Mouse (Mus musculus): ENCODE data around the gene Atp8b4.

DNA sequence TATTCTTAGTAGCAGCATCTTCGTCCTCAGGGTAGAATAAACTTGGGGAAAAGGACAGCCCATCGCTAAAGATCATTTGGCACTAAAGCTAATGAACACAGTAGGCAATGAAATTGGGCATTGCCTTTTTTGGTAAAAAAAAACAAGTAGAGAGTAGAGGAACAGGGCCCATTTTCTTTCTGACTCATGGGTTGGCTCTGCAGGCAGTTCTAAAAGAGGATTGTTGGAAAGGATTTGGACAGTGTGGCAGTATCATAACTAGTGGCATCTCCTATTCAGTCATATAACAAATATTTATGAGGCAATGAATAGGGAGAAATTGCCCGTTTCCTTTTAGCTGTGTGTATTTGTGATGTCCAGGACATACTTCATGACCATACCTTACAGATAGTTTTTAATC, 217.4 kb downstream of the Atp8b4 start:
- TF ChIP-seq POLR2A (IDR thresholded peaks at IDR 0.05; ENCODE audit: low read depth, low read length) (no peak), CTCF (conservative IDR thresholded peaks at IDR 0.05; ENCODE audit: insufficient read depth, insufficient read length, low read depth, low read length) (no peak)

Measured in kidney, adult 2 months (tissue).